Mouse (Mus musculus): ENCODE results near the gene Cacna2d3.

DNA sequence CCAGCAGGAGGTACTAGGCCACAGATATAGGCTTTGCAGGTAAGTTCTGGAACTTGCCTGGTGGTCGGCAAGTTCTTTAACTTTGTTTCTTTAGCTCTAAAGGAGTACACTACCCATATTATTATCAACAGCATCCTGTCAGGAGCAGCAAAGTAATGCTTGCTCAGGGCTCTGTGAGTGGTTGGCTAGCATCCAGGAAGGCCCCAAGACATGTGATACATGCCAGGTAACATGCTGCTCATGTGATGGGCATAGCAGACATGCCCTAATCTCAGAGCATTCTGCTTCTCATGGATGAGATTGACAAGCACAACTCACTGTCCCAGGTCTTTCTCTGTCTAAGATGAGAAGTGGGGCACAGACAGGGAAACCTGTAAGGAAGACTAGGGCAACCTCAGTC, 442.8 kb downstream of the Cacna2d3 start:
- no peak for TF ChIP-seq CTCF (conservative IDR thresholded peaks at IDR 0.05; ENCODE audit: low read length)
- TF ChIP-seq POU5F1 (IDR thresholded peaks at IDR 0.05; ENCODE audit: borderline replicate concordance, low read length): no peak

All from E14TG2a.4 (cell line).